Mouse (Mus musculus) left cerebral cortex, postnatal 4 days (tissue): ENCODE measurements around the gene Tbc1d10a. TPM values are rescaled to one million over a fixed set of nuclear protein-coding genes. Genes with fewer than 3 reads are reported as not detected.

Source experiments
- DNase-seq: peaks from one replicate; pipeline ENCODE4 v3.0.0-alpha.2; 2022
- intact Hi-C: fragments of 180-260 bp; cut with DNase I; formaldehyde crosslinking; loops from one replicate; pipeline ENCODE4 v1.15.1; 2025
- microRNA-seq: library from miRNA; unstranded; fragments of <30 nt; microRNA quantifications from one replicate; pipeline ENCODE4 v1.2.0, GENCODE M21; 2022
- total RNA-seq, 2 experiments: library from RNA; stranded (reverse); gene quantifications; 2 replicates each; pipeline ENCODE4 v1.2.3; 2021

The Tbc1d10a gene
- total RNA-seq, 2 experiments from 2014 or later: 25.7 to 26.8 TPM

DNA sequence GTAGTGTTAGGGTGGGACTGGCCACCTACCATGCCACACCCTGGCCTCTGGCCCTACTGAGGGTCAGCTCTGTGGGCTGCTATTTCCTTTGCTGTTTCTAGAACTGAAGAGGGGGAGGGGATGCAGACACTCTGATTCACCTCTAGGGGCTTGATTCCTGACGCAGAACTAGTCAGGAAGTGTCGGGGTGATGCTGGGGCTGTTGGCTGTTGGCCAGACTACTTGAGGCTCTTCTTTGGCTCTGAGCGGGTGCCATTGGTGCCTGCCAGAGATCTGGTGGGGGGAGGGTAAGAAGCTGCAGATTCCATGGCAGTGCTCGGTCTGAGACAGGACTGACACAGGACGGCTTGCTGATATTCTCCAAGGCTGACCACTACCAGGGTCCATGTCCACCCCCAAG, 75.4 kb downstream of the Tbc1d10a start:
- intact Hi-C loops: loop anchor here (10.0 kb wide), 1 partner anchor 603 kb away; no protein-coding TSS in a partner anchor
- peak; percentile 87 for DNase-seq

- intact Hi-C loops: loop anchor here (10.0 kb wide), 1 partner anchor 602 kb away; no protein-coding TSS in a partner anchor
- DNase-seq: no peak
Observed at GRCm38 (mm10) chr11:4262847-4263246, 76.3 kb downstream of the Tbc1d10a start.

- DNase-seq: no peak
- intact Hi-C loops: loop anchor here (10.0 kb wide), 1 partner anchor 602 kb away; no protein-coding TSS in a partner anchor
Observed at GRCm38 (mm10) chr11:4263296-4263695, 76.7 kb downstream of the Tbc1d10a start.

GRCm38 (mm10) chr11:4264066-4264465, 77.5 kb downstream of the Tbc1d10a start:
- intact Hi-C loops: loop anchor here (10.0 kb wide), 1 partner anchor 601 kb away; no protein-coding TSS in a partner anchor
- DNase-seq: no peak

Small RNA genes lying within 50 kb of the gene (microRNA-seq; reads per million reads assigned to microRNA genes)
- gene Mir3060: 3.9 reads per million, percentile 8 among the genes with 10 or more reads in this experiment

Other genes with a start within 250 kb of the Tbc1d10a start
- gene Pes1, start 222.8 kb upstream of the Tbc1d10a start, total RNA-seq: 10 to 100 TPM; 55.8 to 56.3 TPM
- not detected for gene 4930556J24Rik, start 210.0 kb upstream of the Tbc1d10a start, total RNA-seq
- 1 to 10 TPM; 4.6 to 5.4 TPM for gene Gal3st1, start 203.2 kb upstream of the Tbc1d10a start, total RNA-seq
- not detected for gene Sec14l4, start 155.3 kb upstream of the Tbc1d10a start, total RNA-seq
- gene Sec14l3, start 121.9 kb upstream of the Tbc1d10a start, total RNA-seq: 1 to 10 TPM; 2.3 to 4.5 TPM
- gene Mtfp1, start 91.3 kb upstream of the Tbc1d10a start, total RNA-seq: 10 to 100 TPM; 15.3 to 16.3 TPM
- gene Sec14l2, start 63.4 kb upstream of the Tbc1d10a start, total RNA-seq: 1 to 10 TPM; 6.8 to 8.3 TPM
- gene Rnf215, start 51.6 kb upstream of the Tbc1d10a start, total RNA-seq: 10 to 100 TPM; 57.0 to 58.6 TPM
- gene Ccdc157, start 26.5 kb upstream of the Tbc1d10a start, total RNA-seq: 10 to 100 TPM; 12.1 to 13.5 TPM
- gene Sf3a1, start 26.4 kb upstream of the Tbc1d10a start, total RNA-seq: 10 to 100 TPM; 75.5 to 93.4 TPM
- 1 to 10 TPM; 1.8 to 1.9 TPM for gene Castor1, start 31.4 kb downstream of the Tbc1d10a start, total RNA-seq
- gene Osm, start 49.6 kb downstream of the Tbc1d10a start, total RNA-seq: under 1 TPM in 1 of 2 experiments, not detected in 1; 0.30 TPM
- gene Lif, start 70.8 kb downstream of the Tbc1d10a start, total RNA-seq: under 1 TPM; 0.08 TPM